Mouse (Mus musculus) layer of hippocampus, adult 11-12 months (tissue): Measurements from ENCODE around the gene Ap3m1.
"Not testable (repeated sequence)": the region's sequence is repeated elsewhere in the genome, so short reads cannot be mapped to it uniquely, and the experiment has no call there.

Experiments used
- DNase-seq: peaks from one replicate; pipeline ENCODE4 v3.0.0; 2022; ENCODE audit warnings: low spot score

Ap3m1 gene

GRCm38 (mm10) chr14:21052112-21052780 lies at the start of gene Ap3m1, which contains the start of gene Adk:
Gene Ap3m1 (minus strand): TSS chr14:21052508.
Gene Adk (plus strand): TSS chr14:21052574.
- peak; percentile 93 for DNase-seq

GRCm38 (mm10) chr14:21101562-21101961 lies 49.3 kb upstream of the Ap3m1 start:
- no peak for DNase-seq

GRCm38 (mm10) chr14:21100876-21101275 lies 48.6 kb upstream of the Ap3m1 start:
- no peak for DNase-seq

- no peak for DNase-seq
Measured at GRCm38 (mm10) chr14:21099371-21099770, 47.1 kb upstream of the Ap3m1 start.

- DNase-seq, result no peak
Measured at GRCm38 (mm10) chr14:21096689-21097088, 44.4 kb upstream of the Ap3m1 start.

GRCm38 (mm10) chr14:21096279-21096678 lies 44.0 kb upstream of the Ap3m1 start:
- no peak for DNase-seq

- not testable (repeated sequence) for DNase-seq
Measured at GRCm38 (mm10) chr14:21094161-21094560, 41.9 kb upstream of the Ap3m1 start.

- DNase-seq, result no peak
Measured at GRCm38 (mm10) chr14:21090930-21091486, 38.7 kb upstream of the Ap3m1 start.

- no peak for DNase-seq
Measured at GRCm38 (mm10) chr14:21090400-21090799, 38.1 kb upstream of the Ap3m1 start.

- DNase-seq, result no peak
Measured at GRCm38 (mm10) chr14:21088731-21089130, 36.4 kb upstream of the Ap3m1 start.

GRCm38 (mm10) chr14:21087390-21088060 lies 35.2 kb upstream of the Ap3m1 start:
- no peak for DNase-seq

- DNase-seq, result no peak
Measured at GRCm38 (mm10) chr14:21086827-21087351, 34.6 kb upstream of the Ap3m1 start.

GRCm38 (mm10) chr14:21086106-21086505 lies 33.8 kb upstream of the Ap3m1 start:
- DNase-seq, result no peak

- no peak for DNase-seq
Measured at GRCm38 (mm10) chr14:21085666-21086065, 33.4 kb upstream of the Ap3m1 start.

GRCm38 (mm10) chr14:21082823-21083222 lies 30.5 kb upstream of the Ap3m1 start:
- DNase-seq, result no peak

- DNase-seq, result no peak
Measured at GRCm38 (mm10) chr14:21078511-21078910, 26.2 kb upstream of the Ap3m1 start.

GRCm38 (mm10) chr14:21077939-21078338 lies 25.6 kb upstream of the Ap3m1 start:
- DNase-seq, result no peak

GRCm38 (mm10) chr14:21076501-21077194 lies 24.3 kb upstream of the Ap3m1 start:
- DNase-seq, result peak; percentile 26

- DNase-seq, result peak; percentile 88
Measured at GRCm38 (mm10) chr14:21075751-21076500, 23.6 kb upstream of the Ap3m1 start.

- no peak for DNase-seq
Measured at GRCm38 (mm10) chr14:21074398-21075320, 22.4 kb upstream of the Ap3m1 start.

- no peak for DNase-seq
Measured at GRCm38 (mm10) chr14:21073981-21074380, 21.7 kb upstream of the Ap3m1 start.
